Mouse (Mus musculus): Measurements from ENCODE around the gene Atxn7l1. TPM values are rescaled to one million over a fixed set of nuclear protein-coding genes. Genes with fewer than 3 reads are reported as not detected.

Gene Atxn7l1
- polyA plus RNA-seq, 1 experiment from 2014 or later: 17.0 TPM

GRCm38 (mm10) chr12:33184137-33184536 is 36.6 kb downstream of the Atxn7l1 start:
- ATAC-seq (ENCODE audit: low FRiP score): no peak
- DNase-seq (ENCODE audit: low spot score, missing footprints): no peak

DNA sequence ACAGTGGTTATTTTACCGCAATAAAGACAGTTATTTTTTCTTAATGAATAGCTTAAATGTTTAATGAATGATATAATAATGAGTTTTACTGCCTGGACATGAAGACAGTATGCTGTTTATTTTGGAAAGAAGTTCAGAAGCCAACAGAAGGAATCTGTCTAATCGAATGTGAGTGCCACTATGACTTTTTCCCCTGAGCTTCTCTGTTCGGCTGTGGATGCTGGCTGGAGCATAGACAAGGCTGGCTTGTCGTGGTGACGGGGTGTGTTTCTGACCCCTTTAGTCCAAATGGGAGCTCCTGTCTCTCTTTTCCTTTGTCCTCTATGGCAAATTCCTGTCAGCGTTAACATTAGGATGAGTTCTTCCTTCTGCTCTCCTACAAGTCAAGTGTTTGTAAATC is 37.6 kb downstream of the Atxn7l1 start:
- H3K4me3 ChIP-seq (ENCODE audit: low read depth, low read length): no peak overlapping the region
- H3K4me2 ChIP-seq: no peak overlapping the region
- no peak overlapping the region for H3K27ac ChIP-seq (ENCODE audit: low read depth, low read length)
- H3K9me3 ChIP-seq (ENCODE audit: control insufficient read depth, low read length): no peaks in the 10 kb centered on the region
- H3K4me1 ChIP-seq (ENCODE audit: control insufficient read depth, insufficient read depth, low read length): no peaks in the 10 kb centered on the region
- DNase-seq (ENCODE audit: low spot score, missing footprints) (no peak), ATAC-seq (ENCODE audit: low FRiP score) (no peak)
- H3K36me3 ChIP-seq (ENCODE audit: control insufficient read depth, insufficient read depth, low read length): no peaks in the 10 kb centered on the region
- no peaks in the 10 kb centered on the region for H3K27me3 ChIP-seq (ENCODE audit: control insufficient read depth, insufficient read depth, low read length)
- WGBS: 82% methylated on average over 6 of the region's 6 CpGs
- no peak overlapping the region for H3K9ac ChIP-seq (ENCODE audit: low read length)

More at GRCm38 (mm10) chr12:33184137-33184536, 36.6 kb downstream of the Atxn7l1 start:
- Histone ChIP-seq H3K9ac (ENCODE audit: low read length) (no peak overlapping the region), H3K4me2 (no peak overlapping the region), H3K27me3 (ENCODE audit: control insufficient read depth, insufficient read depth, low read length) (no peaks in the 10 kb centered on the region), H3K4me3 (ENCODE audit: low read depth, low read length) (no peak overlapping the region), H3K9me3 (ENCODE audit: control insufficient read depth, low read length) (no peaks in the 10 kb centered on the region), H3K36me3 (ENCODE audit: control insufficient read depth, insufficient read depth, low read length) (no peaks in the 10 kb centered on the region), H3K27ac (ENCODE audit: low read depth, low read length) (no peak overlapping the region), H3K4me1 (ENCODE audit: control insufficient read depth, insufficient read depth, low read length) (no peaks in the 10 kb centered on the region)
- WGBS: 93% methylated on average over 3 of the region's 3 CpGs

DNA sequence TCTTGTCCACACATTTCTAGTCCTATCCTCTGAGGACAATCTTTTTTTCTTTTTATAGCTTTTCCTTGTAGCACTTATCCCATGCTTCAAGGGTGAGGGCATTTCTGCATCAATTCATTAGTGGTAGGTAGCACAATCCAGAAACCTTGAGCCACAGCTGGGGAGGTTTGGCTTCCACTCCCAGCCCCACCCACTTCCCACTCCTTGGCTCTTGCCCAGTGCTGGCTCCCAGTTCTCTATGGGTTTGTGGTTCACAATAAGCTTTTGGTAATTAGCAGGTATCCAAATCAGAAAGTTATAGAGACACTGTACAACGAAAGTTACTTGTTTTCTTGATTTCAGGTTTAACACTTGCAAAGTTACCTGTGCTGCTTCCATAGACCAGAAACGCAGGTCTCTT is 38.8 kb downstream of the Atxn7l1 start:
- no peak overlapping the region for H3K4me2 ChIP-seq
- WGBS: 93% methylated on average over 2 of the region's 2 CpGs
- no peaks in the 10 kb centered on the region for H3K4me1 ChIP-seq (ENCODE audit: control insufficient read depth, insufficient read depth, low read length)
- H3K36me3 ChIP-seq (ENCODE audit: control insufficient read depth, insufficient read depth, low read length): no peaks in the 10 kb centered on the region
- no peaks in the 10 kb centered on the region for H3K27me3 ChIP-seq (ENCODE audit: control insufficient read depth, insufficient read depth, low read length)
- no peak for ATAC-seq (ENCODE audit: low FRiP score)
- H3K27ac ChIP-seq (ENCODE audit: low read depth, low read length): no peak overlapping the region
- no peak overlapping the region for H3K9ac ChIP-seq (ENCODE audit: low read length)
- DNase-seq (ENCODE audit: low spot score, missing footprints): peak; percentile 77
- no peak overlapping the region for H3K4me3 ChIP-seq (ENCODE audit: low read depth, low read length)
- H3K9me3 ChIP-seq (ENCODE audit: control insufficient read depth, low read length): no peaks in the 10 kb centered on the region

DNA sequence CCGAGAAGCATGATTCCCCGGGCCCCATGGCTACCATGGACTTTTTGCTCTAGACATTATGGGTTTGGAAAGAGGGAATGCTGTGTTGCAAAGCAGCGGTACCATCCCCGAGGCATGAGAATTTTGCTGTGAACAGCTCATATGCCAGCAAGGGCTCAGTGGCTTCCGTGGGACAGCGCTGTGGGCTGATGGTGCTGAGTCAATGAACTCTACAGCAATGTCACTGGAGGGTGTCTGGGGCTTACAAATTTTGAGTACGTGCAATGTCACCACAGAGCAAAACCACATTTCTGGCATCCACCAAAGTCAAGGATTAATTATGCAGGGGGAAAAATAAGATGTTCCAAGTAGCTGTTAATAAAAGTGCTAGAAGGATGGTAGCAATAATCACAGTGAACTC is 42.6 kb downstream of the Atxn7l1 start:
- Histone ChIP-seq H3K4me3 (ENCODE audit: low read depth, low read length) (no peak overlapping the region), H3K9me3 (ENCODE audit: control insufficient read depth, low read length) (no peaks in the 10 kb centered on the region), H3K4me1 (ENCODE audit: control insufficient read depth, insufficient read depth, low read length) (peaks cover 4% of the 10 kb centered on the region; the same call in 1 of the 2 replicates), H3K27ac (ENCODE audit: low read depth, low read length) (no peak overlapping the region), H3K4me2 (no peak overlapping the region), H3K9ac (ENCODE audit: low read length) (no peak overlapping the region), H3K36me3 (ENCODE audit: control insufficient read depth, insufficient read depth, low read length) (no peaks in the 10 kb centered on the region), H3K27me3 (ENCODE audit: control insufficient read depth, insufficient read depth, low read length) (no peaks in the 10 kb centered on the region)
- 96% methylated on average over 7 of the region's 7 CpGs for WGBS
- ATAC-seq (ENCODE audit: low FRiP score): no peak
- DNase-seq (ENCODE audit: low spot score, missing footprints): no peak

DNA sequence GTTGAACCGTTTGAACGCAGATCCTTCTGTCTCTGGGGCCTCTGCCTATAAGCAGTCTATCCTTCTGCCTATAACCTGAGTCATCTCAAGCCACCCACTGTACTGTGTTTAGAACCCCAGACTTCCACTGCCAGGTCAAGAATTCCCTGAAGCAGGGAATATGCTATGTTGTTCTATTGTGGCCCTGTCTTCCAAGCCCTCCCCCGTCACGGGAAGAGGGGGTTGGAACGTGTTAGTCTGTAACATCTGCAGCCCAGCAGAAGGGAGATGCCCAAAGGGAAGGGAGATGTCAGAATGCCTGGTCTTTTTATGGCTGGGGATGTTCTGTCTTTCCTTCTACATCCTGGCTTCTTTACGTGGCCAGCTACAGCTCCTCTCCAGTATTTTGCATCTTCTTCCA is 43.1 kb downstream of the Atxn7l1 start:
- Histone ChIP-seq H3K4me3 (ENCODE audit: low read depth, low read length) (no peak overlapping the region), H3K27me3 (ENCODE audit: control insufficient read depth, insufficient read depth, low read length) (no peaks in the 10 kb centered on the region), H3K36me3 (ENCODE audit: control insufficient read depth, insufficient read depth, low read length) (no peaks in the 10 kb centered on the region), H3K9me3 (ENCODE audit: control insufficient read depth, low read length) (no peaks in the 10 kb centered on the region), H3K4me1 (ENCODE audit: control insufficient read depth, insufficient read depth, low read length) (peaks cover 4% of the 10 kb centered on the region; the same call in 1 of the 2 replicates), H3K27ac (ENCODE audit: low read depth, low read length) (no peak overlapping the region), H3K9ac (ENCODE audit: low read length) (no peak overlapping the region), H3K4me2 (no peak overlapping the region)
- 87% methylated on average over 6 of the region's 6 CpGs for WGBS
- ATAC-seq (ENCODE audit: low FRiP score) (no peak), DNase-seq (ENCODE audit: low spot score, missing footprints) (no peak)

- Histone ChIP-seq H3K4me3 (ENCODE audit: low read depth, low read length) (no peak overlapping the region), H3K4me2 (no peak overlapping the region), H3K27me3 (ENCODE audit: control insufficient read depth, insufficient read depth, low read length) (no peaks in the 10 kb centered on the region), H3K36me3 (ENCODE audit: control insufficient read depth, insufficient read depth, low read length) (no peaks in the 10 kb centered on the region; the same call in 1 of the 2 replicates), H3K4me1 (ENCODE audit: control insufficient read depth, insufficient read depth, low read length) (peaks cover 7% of the 10 kb centered on the region; the same call in 1 of the 2 replicates), H3K9ac (ENCODE audit: low read length) (no peak overlapping the region), H3K27ac (ENCODE audit: low read depth, low read length) (no peak overlapping the region), H3K9me3 (ENCODE audit: control insufficient read depth, low read length) (no peaks in the 10 kb centered on the region; the same call in 1 of the 2 replicates)
- no peak for DNase-seq (ENCODE audit: low spot score, missing footprints)
- 0 out of 2 replicates have a peak, but pooled peaks have one; percentile 35 for ATAC-seq (ENCODE audit: low FRiP score)
- WGBS: 54% methylated on average over 11 of the region's 11 CpGs
Measured at GRCm38 (mm10) chr12:33193408-33193901, 46.0 kb downstream of the Atxn7l1 start.

DNA sequence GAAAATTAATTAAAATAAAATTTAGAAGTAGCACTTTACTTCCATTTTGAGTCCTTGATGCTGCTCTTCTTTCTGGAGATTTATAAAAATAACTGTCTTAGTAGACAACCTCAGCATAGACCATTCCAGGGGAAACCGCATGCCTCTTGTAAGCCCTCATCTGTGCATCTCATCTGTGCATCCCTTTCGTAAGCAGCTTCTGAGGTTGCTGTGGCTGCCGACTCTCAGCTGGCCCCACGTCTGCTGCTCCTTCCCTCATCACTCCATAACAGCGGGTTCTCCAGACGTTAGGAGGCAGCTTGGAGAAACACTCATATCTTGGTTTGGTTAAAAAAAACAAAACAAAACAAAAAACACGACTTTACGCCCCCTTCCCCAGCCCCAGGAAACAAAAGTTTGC is 47.7 kb downstream of the Atxn7l1 start:
- DNase-seq (ENCODE audit: low spot score, missing footprints) (no peak), ATAC-seq (ENCODE audit: low FRiP score) (no peak)
- H3K27me3 ChIP-seq (ENCODE audit: control insufficient read depth, insufficient read depth, low read length): no peaks in the 10 kb centered on the region
- H3K4me1 ChIP-seq (ENCODE audit: control insufficient read depth, insufficient read depth, low read length): peaks cover 7% of the 10 kb centered on the region; the same call in 1 of the 2 replicates
- no peaks in the 10 kb centered on the region; the same call in 1 of the 2 replicates for H3K9me3 ChIP-seq (ENCODE audit: control insufficient read depth, low read length)
- H3K27ac ChIP-seq (ENCODE audit: low read depth, low read length): no peak overlapping the region
- no peak overlapping the region for H3K4me3 ChIP-seq (ENCODE audit: low read depth, low read length)
- H3K9ac ChIP-seq (ENCODE audit: low read length): no peak overlapping the region
- H3K4me2 ChIP-seq: no peak overlapping the region
- no peaks in the 10 kb centered on the region; the same call in 1 of the 2 replicates for H3K36me3 ChIP-seq (ENCODE audit: control insufficient read depth, insufficient read depth, low read length)
- 36% methylated on average over 8 of the region's 8 CpGs for WGBS

DNA sequence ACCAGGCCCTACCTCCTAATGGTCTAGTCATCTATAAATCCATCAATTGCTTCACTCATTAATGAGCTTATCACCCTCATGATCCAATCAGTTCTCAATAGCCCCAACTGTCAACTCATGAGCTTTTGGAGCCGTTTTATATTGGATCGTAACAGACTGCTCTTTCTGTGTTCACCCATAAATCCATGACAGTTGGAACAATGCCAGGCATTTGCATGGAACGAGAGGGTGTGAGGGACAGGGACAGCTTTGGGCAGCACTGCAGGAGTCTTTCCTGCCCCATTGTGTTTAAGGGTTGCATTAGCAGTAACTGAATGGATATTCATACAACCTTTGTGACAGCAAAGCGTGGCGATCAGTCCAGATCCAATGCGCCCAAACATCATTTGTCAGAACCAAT is 49.8 kb downstream of the Atxn7l1 start:
- ATAC-seq (ENCODE audit: low FRiP score) (no peak), DNase-seq (ENCODE audit: low spot score, missing footprints) (no peak)
- Histone ChIP-seq H3K27ac (ENCODE audit: low read depth, low read length) (no peak overlapping the region), H3K4me1 (ENCODE audit: control insufficient read depth, insufficient read depth, low read length) (peaks cover 12% of the 10 kb centered on the region), H3K4me3 (ENCODE audit: low read depth, low read length) (no peak overlapping the region), H3K27me3 (ENCODE audit: control insufficient read depth, insufficient read depth, low read length) (no peaks in the 10 kb centered on the region), H3K9me3 (ENCODE audit: control insufficient read depth, low read length) (no peaks in the 10 kb centered on the region; the same call in 1 of the 2 replicates), H3K9ac (ENCODE audit: low read length) (no peak overlapping the region), H3K4me2 (no peak overlapping the region), H3K36me3 (ENCODE audit: control insufficient read depth, insufficient read depth, low read length) (no peaks in the 10 kb centered on the region; the same call in 1 of the 2 replicates)
- WGBS: 48% methylated on average over 6 of the region's 6 CpGs

DNA sequence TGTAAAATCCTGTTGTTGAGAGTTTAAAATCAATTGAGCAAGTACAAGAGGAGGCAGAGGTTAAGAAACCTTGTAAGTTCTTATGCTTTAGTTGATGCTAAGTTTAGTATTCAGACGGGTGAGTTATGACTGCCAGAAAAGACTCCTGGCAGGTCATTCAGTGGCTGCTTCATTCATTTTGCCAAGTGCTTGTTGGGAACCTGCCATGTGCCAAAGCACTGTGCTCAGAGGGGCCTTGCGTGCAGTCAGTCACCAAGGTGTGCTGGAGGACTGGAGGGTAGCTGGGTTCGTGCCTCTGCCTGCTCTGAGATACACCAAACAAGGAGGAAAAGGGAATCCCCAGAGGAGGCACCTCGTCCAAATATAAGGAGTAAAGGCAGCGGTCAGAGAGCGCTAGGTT is 50.3 kb downstream of the Atxn7l1 start:
- Histone ChIP-seq H3K4me3 (ENCODE audit: low read depth, low read length) (no peak overlapping the region), H3K9ac (ENCODE audit: low read length) (no peak overlapping the region), H3K4me1 (ENCODE audit: control insufficient read depth, insufficient read depth, low read length) (peaks cover 12% of the 10 kb centered on the region), H3K27ac (ENCODE audit: low read depth, low read length) (no peak overlapping the region), H3K27me3 (ENCODE audit: control insufficient read depth, insufficient read depth, low read length) (no peaks in the 10 kb centered on the region), H3K4me2 (no peak overlapping the region), H3K9me3 (ENCODE audit: control insufficient read depth, low read length) (no peaks in the 10 kb centered on the region; the same call in 1 of the 2 replicates), H3K36me3 (ENCODE audit: control insufficient read depth, insufficient read depth, low read length) (no peaks in the 10 kb centered on the region; the same call in 1 of the 2 replicates)
- ATAC-seq (ENCODE audit: low FRiP score): no peak
- DNase-seq (ENCODE audit: low spot score, missing footprints): no peak
- 80% methylated on average over 6 of the region's 6 CpGs for whole genome bisulfite sequencing
